Mouse (Mus musculus) left cerebral cortex, adult 8-10 months (tissue): Measurements from ENCODE around the gene Nrde2. TPM values are rescaled to one million over a fixed set of nuclear protein-coding genes. Genes with fewer than 3 reads are reported as not detected.

Experiments used
- DNase-seq, 2 experiments: peaks; one replicate each; pipeline ENCODE4 v3.0.0; 2022; ENCODE audit warnings: low spot score in 2 of 2
- total RNA-seq, 4 experiments: library from RNA; stranded (reverse); gene quantifications; 2 replicates each; pipeline ENCODE4 v1.2.4; 2022

The Nrde2 gene
- total RNA-seq, 4 experiments from 2014 or later, result 18.0 to 21.0 (median 19.7) TPM

DNA sequence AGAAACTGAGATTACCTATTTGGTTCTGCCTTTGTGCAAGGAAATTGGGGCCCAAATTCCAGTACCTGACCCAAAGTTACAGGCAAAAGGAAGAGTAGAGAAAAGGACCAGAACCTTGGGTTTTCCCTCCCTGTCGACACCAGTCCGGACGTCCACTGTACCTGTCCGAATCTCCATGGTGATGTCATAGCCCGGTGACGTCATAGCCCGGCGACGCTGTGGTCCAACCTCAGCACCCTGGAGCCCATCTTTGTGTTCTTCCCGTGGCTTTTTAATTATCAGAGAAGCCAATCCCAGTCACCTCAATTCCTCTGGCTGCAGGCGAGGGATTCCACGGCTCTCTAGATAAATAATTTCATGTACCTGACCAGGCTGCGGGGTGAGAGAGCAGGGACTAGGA is 21.3 kb upstream of the Nrde2 start:
- DNase-seq, result no peak

DNA sequence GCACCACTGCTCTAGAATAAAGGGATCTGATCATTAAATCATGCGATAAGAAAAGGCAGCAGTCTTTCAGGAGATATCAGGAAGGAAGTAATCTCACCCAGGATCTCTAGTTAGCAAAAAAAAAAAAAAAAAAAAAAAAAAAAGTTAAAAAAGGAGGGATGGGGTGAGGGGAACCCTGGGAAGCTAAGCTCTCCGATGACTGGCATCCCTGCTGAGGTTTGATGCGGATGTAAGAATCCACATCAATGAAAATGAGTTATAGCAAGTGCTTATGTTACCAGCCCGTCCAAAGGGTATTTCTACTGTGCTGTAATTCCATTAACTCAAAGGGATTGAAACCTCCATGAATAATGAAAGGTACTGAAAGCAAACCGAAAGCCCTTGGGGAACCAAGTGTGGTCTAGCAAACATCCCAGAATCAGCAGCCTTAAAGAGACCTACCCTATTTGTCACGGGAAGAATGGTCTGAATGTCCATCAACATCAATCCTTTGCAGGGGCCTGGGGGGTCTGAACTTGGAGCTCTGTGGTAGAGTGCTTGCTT is 19.5 kb upstream of the Nrde2 start:
- no peak for DNase-seq

DNA sequence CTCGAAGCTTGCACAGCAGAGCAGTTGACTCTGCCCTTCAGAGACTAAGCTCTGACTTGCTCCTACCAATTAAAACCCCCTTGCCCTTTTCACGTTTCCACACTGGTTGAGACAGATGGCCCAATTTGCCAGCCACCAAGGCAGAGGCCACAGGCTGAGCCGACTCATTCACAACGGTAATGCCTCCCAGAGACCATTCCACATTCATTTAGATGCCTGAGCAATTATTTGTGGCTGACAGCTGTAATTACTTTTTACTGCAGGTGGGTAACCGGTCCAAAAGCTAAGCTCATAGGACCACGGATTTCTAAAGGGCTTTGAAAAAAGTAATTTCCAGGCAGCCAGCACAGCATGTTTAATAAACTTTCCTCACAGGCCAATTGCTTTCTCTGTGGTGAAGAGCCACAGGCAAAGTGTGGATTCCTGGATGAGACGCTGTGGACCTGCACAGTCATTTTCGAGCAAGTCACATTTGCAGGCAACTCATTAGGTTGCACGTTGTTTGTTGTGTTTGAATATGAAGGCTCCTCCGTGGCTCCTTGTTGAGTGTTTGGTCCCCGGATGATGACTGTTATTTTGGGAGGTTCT is 17.1 kb upstream of the Nrde2 start:
- no peak for DNase-seq

DNA sequence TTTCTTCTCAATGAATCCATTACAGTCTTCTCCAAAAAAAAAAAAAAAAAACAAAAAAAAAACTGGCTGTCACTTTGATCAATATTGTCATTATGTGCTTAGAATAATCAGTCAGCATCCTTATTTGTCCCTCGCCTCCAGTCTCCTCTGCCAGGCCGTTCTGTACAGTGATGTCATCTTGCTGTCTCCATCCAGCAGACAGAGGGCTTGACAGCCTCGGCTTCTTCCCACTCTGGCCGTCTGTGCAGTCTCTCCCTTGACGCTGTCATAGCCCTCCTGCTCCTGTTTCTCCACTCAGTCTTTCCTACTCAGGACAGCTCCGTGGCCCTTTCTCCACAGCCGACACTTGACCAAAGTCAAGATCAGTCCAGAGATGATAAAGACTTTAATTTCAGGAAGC is 13.0 kb upstream of the Nrde2 start:
- DNase-seq, result no peak

DNA sequence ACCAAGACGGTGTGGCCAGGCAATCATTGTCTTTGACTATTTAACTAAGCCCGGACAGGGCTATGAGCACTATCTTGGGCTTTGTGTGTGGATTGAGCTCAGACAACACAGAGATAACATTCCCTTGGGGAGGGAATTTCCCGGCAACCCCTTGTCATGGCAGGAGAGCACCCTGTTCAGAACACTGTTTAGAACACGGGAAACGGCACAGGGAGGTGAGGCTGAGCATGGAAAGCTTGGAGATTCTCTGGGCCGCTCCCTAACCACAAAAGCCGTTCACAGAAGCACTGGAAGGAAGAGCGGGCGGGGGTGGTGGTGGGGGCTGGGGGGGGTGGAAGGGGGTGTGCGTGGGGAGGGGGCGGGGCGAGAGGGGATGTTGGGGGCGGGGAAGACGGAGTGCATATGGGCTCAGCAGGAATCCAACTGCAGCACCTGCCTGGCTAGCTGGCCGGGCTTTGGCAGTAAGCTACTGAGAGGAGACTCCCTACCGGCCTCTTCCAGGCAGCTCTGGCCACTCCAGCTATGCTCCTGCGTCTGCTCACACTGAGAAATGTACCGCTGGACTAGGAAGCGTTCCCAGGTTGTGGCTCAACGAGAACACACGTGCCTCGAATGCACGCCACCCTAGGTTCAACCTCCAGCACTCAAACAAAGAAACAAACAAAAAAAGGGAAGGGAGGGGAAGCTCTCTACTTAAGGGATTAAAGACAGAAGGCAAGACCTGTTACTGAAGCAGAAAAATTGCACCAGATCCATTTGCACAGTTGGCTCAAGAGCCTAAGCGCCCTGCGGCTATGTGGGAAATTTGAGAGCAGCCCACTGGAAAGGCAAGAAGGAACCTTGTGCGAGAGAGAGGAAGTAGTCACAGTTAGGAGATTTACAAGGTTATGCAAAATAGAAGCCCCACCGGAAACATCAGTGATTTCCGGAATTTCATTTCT is 8.7 kb upstream of the Nrde2 start:
- no peak for DNase-seq

DNA sequence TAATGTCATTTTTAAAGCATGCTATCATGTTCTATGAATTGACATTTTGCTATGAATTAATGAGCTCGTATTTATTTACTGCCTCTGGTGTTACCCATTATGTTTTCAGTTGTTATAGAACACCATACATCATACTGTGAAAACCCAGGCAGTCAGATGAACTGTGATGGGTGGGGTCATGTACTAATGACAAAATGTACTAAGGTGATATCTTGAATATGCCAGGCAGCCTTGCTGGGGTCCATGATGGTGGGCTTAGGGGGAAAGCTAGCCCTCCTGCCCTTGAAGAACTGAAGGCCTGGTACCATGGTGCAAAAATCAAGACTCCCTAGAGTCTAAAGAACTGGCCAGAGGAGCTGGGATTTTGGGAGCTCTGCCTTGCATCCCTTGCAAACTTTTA is 8.0 kb upstream of the Nrde2 start:
- no peak for DNase-seq

DNA sequence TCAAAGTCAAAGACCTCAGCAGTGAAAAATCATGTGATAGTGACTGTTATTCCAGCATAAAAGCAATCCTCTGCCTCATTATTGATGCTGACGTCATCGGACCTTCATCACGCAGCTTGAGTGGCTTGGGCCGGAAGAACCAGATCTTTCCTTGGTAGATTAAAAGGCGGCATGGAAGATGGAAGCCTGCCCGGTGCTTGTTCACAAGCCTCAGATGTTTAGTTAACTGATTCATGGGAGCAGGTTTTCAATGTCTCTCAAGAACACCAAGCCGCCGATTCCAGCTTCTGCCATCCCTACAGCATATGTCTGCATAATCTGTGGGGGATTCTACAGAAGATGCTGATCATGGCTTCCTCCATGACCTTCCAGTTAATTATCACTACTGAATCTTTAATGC is 7.5 kb upstream of the Nrde2 start:
- no peak for DNase-seq

DNA sequence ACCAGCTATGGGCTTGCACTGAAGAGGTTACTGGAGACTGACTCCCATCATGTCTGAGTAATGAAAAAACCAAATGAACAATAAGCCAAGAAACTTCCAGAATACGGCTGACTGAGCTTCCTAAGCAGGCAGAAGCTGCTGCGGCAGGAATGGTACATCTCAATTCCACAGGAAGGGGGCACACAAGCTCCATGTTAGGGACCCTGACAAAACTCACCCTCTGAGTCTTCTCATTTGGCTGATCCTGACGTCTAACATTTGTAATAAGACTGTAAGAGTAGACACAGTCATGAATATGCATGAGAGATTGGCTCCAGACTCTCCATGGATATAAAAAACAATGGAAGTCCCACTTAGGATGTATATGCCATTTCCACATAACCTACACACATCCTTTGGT is 6.7 kb upstream of the Nrde2 start:
- peak in 1 of 2 experiments; percentile 48 for DNase-seq

DNA sequence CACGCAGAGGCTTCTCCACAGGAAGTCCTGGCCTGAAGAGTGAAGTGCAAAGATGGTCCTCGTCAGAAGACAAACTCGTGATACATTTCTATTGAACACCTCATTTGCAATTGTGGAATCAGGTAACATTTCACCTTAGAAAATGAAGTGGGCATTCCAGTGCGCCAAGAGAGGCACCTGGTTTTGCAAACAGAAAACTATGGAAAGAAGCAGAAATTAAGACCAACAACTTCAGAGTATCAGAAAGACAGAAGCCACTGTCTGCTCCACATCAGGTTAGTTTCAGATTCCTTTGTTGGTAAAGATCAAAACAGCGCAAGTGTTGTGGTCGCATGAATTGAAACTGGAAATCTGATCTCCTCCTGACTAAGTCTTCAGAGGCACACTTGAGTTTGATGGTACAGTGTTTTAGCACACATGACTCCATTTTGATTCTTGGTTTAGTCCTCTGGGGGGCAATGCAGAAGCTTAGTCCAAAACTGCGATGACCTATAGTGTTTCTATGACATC is 5.6 kb upstream of the Nrde2 start:
- DNase-seq, result no peak

DNA sequence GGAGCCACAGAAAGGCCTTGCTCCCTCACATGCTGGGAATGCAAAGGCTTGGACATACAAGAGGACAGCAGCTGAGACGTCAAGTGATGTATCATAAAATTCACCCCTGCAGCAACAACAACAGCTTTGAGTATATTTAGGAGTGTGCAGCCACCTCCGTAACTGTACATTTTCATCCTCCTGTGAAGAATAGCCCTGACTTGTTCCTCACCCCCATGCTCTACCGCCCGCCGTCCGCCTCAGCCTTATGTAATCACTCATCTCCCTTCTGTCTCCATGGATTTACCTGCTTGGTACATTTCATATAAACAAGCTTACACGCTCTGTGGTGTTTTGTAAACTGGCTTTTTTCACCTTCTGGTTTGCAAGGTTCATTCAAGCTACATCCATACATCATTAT is 7.0 kb downstream of the Nrde2 start:
- DNase-seq, result peak in 1 of 2 experiments; percentile 61

DNA sequence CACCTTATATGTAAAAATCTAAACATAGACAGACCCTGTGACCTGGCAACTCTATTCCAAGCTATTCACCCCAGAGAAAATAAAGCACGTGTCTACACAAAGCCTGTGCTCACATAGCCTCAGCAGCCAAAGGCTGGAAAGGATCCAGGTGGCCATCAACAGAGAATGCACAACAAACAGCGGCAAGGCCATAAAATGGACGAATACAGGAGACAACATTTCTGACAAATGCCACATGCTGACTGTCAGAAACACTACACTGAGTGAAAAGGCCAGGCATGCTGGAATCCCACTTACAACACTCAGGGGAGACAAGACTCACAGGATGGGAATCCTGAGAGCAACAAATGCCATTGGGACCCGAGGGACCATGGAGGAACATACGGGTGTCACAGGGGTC is 15.2 kb downstream of the Nrde2 start:
- no peak for DNase-seq

DNA sequence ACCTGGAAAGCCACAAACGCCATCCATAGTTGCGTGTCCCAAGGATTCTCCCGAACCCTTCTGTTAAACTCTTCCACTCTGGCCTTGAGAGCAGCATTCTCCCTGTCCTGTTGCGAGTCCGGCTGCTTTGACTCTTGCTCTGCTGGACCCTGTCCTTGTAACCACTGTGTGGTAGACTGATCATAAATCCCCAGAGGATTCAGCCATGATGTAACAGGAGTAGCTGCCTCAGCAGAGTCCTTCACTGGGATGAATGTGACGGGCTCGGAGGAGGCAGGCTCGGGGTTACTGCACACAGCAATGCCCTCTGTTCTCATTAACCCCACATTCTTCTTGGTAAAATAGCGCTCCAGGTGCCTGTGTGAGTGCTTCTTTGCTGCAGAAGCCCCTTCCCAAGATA is 15.7 kb downstream of the Nrde2 start:
- DNase-seq, result no peak

DNA sequence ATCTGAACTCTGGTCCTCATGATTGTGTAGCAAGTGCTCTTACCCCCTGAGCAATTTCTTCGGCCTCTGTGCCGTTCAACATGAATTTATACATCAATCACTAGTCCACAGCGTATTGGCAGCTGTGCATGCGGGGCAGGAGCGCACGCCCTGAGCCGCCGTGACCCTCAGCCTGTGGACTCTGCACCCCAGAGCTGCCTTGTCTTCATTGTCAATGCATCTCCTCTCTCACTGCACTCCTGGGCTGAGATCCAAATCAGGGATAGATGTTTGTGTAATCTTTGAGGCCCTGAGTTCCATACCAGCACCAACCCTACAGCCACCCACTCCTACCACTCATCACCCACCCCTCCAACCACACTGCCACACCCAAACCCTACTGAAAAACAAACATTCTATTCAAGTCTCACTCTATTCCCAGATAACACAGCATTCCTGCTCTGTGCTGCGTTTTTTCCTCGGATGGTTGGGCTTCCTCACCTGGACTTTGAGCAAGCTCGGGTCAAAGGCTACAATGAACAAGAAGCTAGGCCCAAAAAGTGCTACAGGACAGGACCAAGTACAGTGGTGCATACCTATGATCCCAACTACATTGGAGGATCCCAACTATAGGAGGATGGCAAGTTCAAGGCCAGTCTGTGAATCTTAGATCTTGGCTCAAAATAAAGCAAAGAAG is 16.5 kb downstream of the Nrde2 start:
- no peak for DNase-seq

DNA sequence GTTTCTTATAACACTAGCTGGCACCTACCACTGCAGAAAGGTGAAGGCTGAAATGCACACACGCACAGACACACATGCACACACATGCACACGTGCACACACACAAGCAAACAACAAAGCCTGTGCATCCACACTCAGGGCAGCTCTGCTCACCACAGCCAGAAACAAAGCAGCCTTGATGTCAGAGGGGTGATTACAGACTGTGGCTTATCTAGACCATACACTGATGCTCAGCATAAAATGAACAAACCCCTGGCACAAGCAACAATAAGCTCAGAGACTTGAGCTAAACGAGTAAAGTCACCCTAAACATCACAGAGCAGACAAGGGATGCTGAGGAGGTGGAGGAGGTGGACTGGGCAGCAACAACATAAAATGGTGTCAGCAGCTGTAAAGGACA is 24.3 kb downstream of the Nrde2 start:
- no peak for DNase-seq

DNA sequence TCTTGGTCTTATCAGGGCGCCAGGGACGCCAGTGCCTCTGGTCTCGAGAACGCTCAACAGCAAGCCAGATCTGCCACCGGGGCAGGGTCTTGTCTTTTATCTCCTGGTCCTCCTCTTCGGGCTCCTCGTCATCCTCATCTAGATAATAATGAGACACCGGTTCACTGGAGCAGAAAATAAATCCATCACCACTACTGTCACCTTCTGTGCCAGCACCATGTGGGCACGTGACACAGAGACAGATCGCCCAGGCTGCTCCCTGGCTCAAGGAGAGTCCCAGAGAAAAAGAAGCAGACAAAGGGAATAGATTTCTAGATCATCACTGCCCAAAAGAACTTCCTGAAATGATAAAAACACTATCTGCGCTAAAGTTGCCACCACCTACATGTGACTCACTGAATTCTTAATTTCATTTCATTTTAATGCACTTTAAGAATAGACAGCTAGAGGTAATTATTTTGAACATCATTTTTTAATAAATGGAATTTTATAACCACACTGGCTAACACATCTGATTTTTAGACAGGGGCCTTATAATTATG is 25.0 kb downstream of the Nrde2 start:
- no peak for DNase-seq

DNA sequence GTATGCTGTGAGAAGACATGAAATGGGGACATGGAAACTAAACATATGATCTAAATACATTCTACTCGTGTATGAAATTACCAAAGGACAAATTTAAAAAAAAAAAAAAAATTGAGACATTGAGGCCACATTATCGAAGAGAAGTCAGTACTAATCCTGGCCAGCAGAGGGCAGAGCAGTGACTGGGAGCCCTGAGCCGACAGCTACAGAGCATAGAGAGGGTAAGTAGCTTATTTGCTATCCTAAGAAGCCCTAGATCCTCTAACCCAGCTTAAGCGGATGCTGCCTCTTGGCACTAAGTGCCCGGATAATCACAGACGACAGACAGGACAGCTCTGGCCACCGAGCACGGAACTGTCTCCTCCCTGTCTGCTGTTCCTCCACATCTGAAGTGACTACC is 27.8 kb downstream of the Nrde2 start:
- DNase-seq, result no peak

DNA sequence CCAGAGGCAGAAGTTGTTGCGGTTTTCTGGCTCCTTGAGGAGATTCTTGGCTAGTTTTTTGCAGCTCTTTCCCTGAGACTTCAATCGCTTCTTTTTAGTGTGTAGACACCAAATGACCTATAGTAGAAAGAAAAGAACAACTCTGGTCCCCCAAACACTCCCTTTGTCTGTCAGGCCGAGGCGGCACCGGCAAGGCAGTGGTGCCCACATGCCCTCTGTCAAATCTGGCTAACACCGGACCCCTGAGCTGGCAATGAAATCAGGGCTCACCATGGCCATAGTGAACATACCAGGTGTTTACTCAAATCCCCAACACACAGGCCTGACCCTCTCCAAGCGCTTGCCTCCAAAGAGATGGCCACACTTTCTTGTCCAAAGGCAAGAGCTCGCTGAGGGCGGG is 28.3 kb downstream of the Nrde2 start:
- DNase-seq, result no peak

DNA sequence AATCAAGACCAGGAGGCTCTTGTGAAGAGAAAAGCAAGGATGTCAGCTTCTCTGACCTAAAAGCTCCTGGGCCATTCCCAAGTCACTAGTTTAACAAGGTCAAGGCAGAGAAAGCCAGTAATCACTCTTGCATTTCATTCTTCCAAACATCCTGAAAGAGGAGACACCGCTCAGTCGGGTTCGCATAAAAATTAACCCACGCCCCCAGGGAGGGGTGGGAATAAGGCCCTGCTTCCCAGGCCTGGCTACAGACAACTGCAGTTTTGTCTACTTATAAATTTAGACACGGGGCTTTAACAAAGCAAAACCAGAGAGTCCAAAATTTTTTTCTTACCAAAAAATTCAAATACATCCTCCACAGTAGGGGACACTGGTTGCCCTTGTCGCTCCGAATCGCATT is 30.5 kb downstream of the Nrde2 start:
- no peak for DNase-seq

DNA sequence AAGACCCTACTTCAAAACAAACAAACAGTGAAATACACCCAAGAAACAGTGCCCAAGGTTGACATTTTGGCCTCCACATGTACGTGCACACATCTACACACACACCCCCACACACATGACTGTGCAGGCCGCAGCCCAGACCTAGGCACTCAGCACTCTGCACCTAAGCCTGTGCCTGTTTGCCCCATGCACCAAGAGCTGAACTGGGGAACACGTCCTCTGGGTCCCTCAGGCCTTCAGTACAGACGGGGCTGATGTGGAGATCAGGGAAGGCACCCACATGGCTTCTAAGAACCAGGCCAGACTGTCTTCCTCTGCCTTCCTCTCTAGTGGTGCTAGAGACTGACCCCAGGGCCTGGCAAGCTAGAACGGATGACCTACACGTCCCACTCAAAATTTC is 30.9 kb downstream of the Nrde2 start:
- DNase-seq, result no peak

DNA sequence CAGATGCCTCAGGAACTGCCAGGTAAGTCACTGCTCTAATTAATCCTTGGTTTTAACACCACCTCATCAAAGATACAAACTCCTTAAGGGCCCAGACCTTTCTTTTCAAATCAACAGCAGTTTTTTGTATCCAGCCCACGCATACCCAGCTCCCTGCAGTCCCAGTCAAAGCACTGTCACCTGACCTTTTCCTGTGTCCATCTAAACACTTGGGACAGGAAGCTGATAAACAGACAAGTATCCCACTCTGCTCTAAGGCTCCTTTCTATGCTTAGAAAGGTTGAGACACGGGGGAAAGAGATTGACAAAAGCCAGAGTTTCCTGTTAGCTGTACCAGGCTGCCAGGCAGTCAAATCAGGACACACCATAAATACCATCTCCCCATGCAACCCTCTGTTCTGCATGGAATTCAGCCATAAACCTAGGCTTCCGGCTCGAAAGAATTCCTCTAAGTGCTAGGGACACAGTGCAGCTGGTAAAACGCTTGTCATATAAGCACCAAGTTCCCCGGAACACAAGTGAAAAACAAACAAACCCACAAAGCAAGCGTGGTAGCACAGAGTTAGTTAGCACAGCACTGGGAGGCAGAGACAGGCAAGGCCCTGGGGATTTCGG is 31.5 kb downstream of the Nrde2 start:
- no peak for DNase-seq
